Mouse (Mus musculus): ENCODE results near the gene Rnf38. TPM values are rescaled to one million over a fixed set of nuclear protein-coding genes. Genes with fewer than 3 reads are reported as not detected.

The Rnf38 gene
- 59.6 and 62.7 TPM in 2 replicates for polyA plus RNA-seq (2016; fragmentation: Nextera tagmentation; extraction: Ambion mirVana)

DNA sequence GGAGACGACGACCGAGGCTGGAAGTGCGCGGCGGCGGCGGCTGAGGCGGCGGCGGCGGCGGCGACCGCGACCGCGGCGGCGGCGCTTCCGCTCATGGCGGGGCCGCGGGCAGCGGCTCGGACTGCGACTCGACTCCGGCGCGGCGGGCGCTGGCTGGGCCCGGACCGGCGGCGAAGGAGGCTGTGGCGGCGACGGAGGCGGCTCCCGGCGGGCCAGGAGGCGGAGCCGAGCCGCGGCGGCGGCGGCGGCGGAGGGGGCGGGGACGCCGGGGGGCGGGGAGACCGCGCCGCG lies at the start of gene Rnf38:
Gene Rnf38 (minus strand): TSS at position 77 of the 291 bp plus-strand sequence.
- H3K27ac ChIP-seq: peak within 1 kb of the TSS; percentile 97
- WGBS: under 1% methylated on average over 31 of the region's 61 CpGs
- H3K4me3 ChIP-seq: peak within 1 kb of the TSS; percentile 92
- no peaks in the 10 kb centered on the region for H3K36me3 ChIP-seq
- H3K4me1 ChIP-seq: peaks cover 31% of the 10 kb centered on the region
- peak within 1 kb of the TSS; percentile 99 for H3K9ac ChIP-seq
- H3K27me3 ChIP-seq: no peaks in the 10 kb centered on the region
- no peaks in the 10 kb centered on the region for H3K9me3 ChIP-seq (replicated peaks)
- no peak for ATAC-seq (ENCODE audit: low FRiP score)
- H3K4me2 ChIP-seq (replicated peaks): peak within 1 kb of the TSS; percentile 84

DNA sequence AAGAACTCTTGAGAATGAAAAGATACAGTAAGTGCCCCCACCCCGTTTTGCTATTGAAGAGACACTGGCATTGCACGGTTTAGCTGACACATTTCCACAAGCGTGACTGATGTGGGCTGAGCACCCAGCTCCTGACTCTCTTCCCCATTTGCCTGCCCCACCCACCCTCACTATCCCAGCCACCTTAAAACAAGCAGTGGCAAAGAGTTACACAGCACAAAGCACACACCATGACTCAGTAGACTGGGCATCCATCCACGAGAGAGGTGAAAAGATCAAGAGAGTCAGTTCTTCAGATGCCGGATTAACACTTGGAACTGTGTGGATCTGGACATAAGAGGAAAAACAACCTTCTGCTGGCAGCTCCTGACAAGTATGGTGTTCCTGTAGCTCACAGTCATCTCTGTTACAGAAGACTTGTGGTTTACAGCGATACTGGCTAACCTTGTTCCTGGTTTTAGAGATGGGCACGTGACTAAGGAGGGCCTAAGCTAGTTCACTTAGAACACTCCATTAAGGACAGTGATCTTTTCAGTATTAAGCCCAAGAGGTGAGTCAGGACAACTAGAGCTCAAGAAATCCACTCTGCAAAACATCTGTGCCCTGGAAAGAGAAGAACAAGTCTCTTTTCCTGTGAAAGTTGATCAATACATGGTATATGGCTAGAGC lies 48.1 kb upstream of the Rnf38 start:
- Histone ChIP-seq H3K27me3 (no peaks in the 10 kb centered on the region), H3K4me2 (replicated peaks) (no peak overlapping the region), H3K4me1 (no peaks in the 10 kb centered on the region), H3K9ac (no peak overlapping the region), H3K4me3 (no peak overlapping the region), H3K9me3 (replicated peaks) (no peaks in the 10 kb centered on the region), H3K27ac (no peak overlapping the region), H3K36me3 (no peaks in the 10 kb centered on the region)
- 82% methylated on average over 7 of the region's 7 CpGs for WGBS
- no peak for ATAC-seq (ENCODE audit: low FRiP score)

DNA sequence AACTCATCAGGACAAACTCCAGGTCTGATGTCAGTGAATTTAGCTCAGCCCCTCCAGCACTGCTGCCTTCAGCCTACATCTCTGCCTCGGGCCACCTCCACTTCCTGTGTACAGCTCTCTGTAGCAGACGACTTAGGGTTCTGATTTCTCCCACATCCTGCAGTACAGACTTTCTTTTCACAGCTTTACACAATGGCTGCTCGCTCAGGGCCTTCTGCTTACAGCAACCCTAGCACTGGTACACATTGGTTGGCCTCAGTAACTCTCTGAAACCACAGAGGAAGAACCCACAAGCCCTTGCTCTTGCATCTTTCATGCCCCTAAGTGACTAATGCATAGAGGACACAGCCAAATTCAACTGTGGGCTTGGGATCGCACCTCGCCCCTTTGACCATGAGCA lies 37.5 kb upstream of the Rnf38 start:
- Histone ChIP-seq H3K4me3 (no peak overlapping the region), H3K4me1 (no peaks in the 10 kb centered on the region), H3K36me3 (no peaks in the 10 kb centered on the region), H3K9ac (no peak overlapping the region), H3K4me2 (replicated peaks) (no peak overlapping the region), H3K27ac (no peak overlapping the region), H3K27me3 (no peaks in the 10 kb centered on the region), H3K9me3 (replicated peaks) (no peaks in the 10 kb centered on the region)
- WGBS: 75% methylated on average over 5 of the region's 5 CpGs
- no peak for ATAC-seq (ENCODE audit: low FRiP score)

- H3K27ac ChIP-seq: no peak overlapping the region
- no peak for ATAC-seq (ENCODE audit: low FRiP score)
These were observed 35.8 kb upstream of the Rnf38 start for GRCm38 (mm10) chr4:44269376-44269817.

DNA sequence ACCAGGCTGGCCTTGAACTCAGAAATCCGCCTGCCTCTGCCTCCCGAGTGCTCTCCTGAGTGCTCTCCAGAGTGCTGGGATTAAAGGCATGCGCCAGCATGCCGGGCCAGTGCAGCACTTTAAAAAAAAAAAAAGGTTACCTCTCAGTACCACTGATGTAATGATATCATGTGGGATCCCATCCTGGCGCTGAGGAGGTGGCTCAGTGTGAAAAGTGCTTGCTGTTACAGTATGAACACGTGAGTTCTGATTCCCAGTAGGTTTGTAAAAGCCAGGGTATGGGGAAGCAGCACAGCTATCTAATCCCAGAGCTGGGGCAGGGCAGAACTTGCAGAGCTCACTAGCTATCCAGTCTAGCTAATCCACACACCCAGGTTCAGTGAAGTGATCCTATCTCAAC lies 33.8 kb upstream of the Rnf38 start:
- Histone ChIP-seq H3K27me3 (no peaks in the 10 kb centered on the region), H3K9me3 (replicated peaks) (no peaks in the 10 kb centered on the region), H3K4me1 (no peaks in the 10 kb centered on the region), H3K36me3 (no peaks in the 10 kb centered on the region), H3K9ac (no peak overlapping the region), H3K27ac (no peak overlapping the region), H3K4me3 (no peak overlapping the region), H3K4me2 (replicated peaks) (no peak overlapping the region)
- ATAC-seq (ENCODE audit: low FRiP score): no peak
- WGBS: 89% methylated on average over 6 of the region's 6 CpGs

More at GRCm38 (mm10) chr4:44269376-44269817, 35.8 kb upstream of the Rnf38 start:
- no peaks in the 10 kb centered on the region for H3K36me3 ChIP-seq
- H3K9ac ChIP-seq: no peak overlapping the region
- WGBS: 90% methylated on average over 14 of the region's 14 CpGs
- no peak overlapping the region for H3K4me3 ChIP-seq
- no peaks in the 10 kb centered on the region for H3K9me3 ChIP-seq (replicated peaks)
- no peaks in the 10 kb centered on the region for H3K4me1 ChIP-seq
- H3K4me2 ChIP-seq (replicated peaks): no peak overlapping the region
- H3K27me3 ChIP-seq: no peaks in the 10 kb centered on the region

DNA sequence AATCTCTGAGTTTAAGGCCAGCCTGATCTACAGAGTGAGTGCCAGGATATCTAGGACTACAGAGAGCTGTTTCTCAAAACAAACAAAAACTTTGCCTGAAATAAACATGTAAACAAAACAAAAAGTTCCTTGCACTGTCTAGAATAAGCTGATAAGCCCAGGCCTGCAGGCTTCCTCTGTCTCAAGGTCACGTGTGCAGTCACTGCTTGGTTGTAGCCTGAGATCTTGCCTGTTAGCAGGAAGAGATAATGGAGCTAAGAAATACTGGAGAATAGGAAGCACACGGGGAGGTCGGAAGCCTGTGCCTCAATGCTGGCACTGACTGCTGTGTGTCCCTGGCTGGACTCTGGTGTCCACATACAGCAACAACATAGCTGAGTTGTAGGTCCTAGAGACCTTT lies 31.9 kb upstream of the Rnf38 start:
- Histone ChIP-seq H3K9me3 (replicated peaks) (no peaks in the 10 kb centered on the region), H3K27ac (no peak overlapping the region), H3K4me3 (no peak overlapping the region), H3K4me1 (no peaks in the 10 kb centered on the region), H3K27me3 (no peaks in the 10 kb centered on the region), H3K9ac (no peak overlapping the region), H3K4me2 (replicated peaks) (no peak overlapping the region), H3K36me3 (no peaks in the 10 kb centered on the region)
- no peak for ATAC-seq (ENCODE audit: low FRiP score)
- WGBS: 87% methylated on average over 3 of the region's 3 CpGs

- Histone ChIP-seq H3K4me1 (no peaks in the 10 kb centered on the region), H3K27ac (no peak overlapping the region), H3K9ac (no peak overlapping the region), H3K4me3 (no peak overlapping the region), H3K9me3 (replicated peaks) (no peaks in the 10 kb centered on the region), H3K36me3 (no peaks in the 10 kb centered on the region), H3K4me2 (replicated peaks) (no peak overlapping the region), H3K27me3 (no peaks in the 10 kb centered on the region)
- 4% methylated on average over 10 of the region's 10 CpGs for WGBS
- ATAC-seq (ENCODE audit: low FRiP score): no peak
These were observed 26.7 kb upstream of the Rnf38 start for GRCm38 (mm10) chr4:44260244-44260643.

- no peak overlapping the region for H3K9ac ChIP-seq
- H3K4me2 ChIP-seq (replicated peaks): no peak overlapping the region
- ATAC-seq (ENCODE audit: low FRiP score): no peak
- H3K9me3 ChIP-seq (replicated peaks): no peaks in the 10 kb centered on the region
- H3K4me1 ChIP-seq: no peaks in the 10 kb centered on the region
- H3K27me3 ChIP-seq: no peaks in the 10 kb centered on the region
- no peak overlapping the region for H3K27ac ChIP-seq
- WGBS: 85% methylated on average over 4 of the region's 4 CpGs
- no peaks in the 10 kb centered on the region for H3K36me3 ChIP-seq
- no peak overlapping the region for H3K4me3 ChIP-seq
These were observed 25.5 kb upstream of the Rnf38 start for GRCm38 (mm10) chr4:44259126-44259525.

- no peak overlapping the region for H3K9ac ChIP-seq
- H3K4me1 ChIP-seq: peaks cover 23% of the 10 kb centered on the region
- H3K9me3 ChIP-seq (replicated peaks): no peaks in the 10 kb centered on the region
- ATAC-seq (ENCODE audit: low FRiP score): no peak
- no peaks in the 10 kb centered on the region for H3K27me3 ChIP-seq
- H3K4me2 ChIP-seq (replicated peaks): no peak overlapping the region
- H3K4me3 ChIP-seq: no peak overlapping the region
- no peak overlapping the region for H3K27ac ChIP-seq
- no peaks in the 10 kb centered on the region for H3K36me3 ChIP-seq
- WGBS: 75% methylated on average over 5 of the region's 5 CpGs
These were observed 21.0 kb upstream of the Rnf38 start for GRCm38 (mm10) chr4:44254579-44254978.

GRCm38 (mm10) chr4:44253191-44253590 lies 19.6 kb upstream of the Rnf38 start:
- ATAC-seq (ENCODE audit: low FRiP score): no peak
- H3K9ac ChIP-seq: no peak overlapping the region
- H3K4me1 ChIP-seq: peaks cover 37% of the 10 kb centered on the region
- H3K27ac ChIP-seq: no peak overlapping the region
- H3K9me3 ChIP-seq (replicated peaks): no peaks in the 10 kb centered on the region
- WGBS: 10% methylated on average over 6 of the region's 6 CpGs
- no peaks in the 10 kb centered on the region for H3K36me3 ChIP-seq
- H3K27me3 ChIP-seq: 0 out of 2 replicates have a peak, but pooled peaks cover 2% of the 10 kb centered on the region
- H3K4me3 ChIP-seq: no peak overlapping the region
- peak overlapping the region; percentile 35 for H3K4me2 ChIP-seq (replicated peaks)

DNA sequence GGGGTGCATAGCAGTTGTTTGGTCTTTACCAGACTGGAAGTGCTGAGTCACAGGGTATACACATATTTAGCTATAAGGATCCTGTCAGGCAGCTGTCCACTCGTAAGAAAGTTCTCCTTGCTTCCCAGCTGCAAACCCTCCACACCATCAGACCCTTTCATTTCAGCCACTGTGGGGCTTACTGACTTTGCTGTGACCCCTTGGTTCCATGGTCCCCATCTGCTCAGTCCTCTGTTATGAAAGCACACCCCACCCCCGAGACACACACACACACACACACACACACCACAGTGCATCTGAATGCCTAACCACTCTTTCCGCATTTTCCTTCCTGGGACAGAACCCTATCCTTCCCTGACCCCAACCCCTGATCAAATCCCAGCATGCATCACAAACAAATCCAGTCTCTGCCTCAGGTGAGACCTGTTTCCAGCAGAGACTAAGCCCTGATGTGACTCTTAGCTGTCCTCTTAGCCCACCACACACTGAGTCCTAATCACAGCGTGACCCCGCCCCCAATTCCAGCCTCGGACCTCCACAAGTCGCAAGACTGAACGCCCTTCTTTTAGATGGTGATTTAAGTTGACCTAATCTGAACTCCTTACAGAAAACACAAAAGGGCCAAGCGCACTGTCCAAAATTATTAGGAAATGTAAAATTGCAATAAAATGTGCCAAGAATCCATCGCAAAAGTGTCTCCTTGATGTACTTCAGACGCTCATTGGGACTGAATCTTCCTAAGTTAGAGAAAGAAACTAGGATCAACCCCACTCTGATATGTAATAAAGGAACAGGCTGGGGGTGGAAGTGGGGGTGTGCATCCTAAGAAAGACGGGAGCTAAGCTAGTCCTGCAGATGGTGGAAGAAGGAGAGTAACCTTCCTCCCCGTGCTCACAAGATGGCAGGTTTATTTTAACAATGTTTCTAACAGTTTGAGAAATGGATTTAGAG lies 18.7 kb upstream of the Rnf38 start:
- 0 out of 2 replicates have a peak, but pooled peaks cover 2% of the 10 kb centered on the region for H3K27me3 ChIP-seq

DNA sequence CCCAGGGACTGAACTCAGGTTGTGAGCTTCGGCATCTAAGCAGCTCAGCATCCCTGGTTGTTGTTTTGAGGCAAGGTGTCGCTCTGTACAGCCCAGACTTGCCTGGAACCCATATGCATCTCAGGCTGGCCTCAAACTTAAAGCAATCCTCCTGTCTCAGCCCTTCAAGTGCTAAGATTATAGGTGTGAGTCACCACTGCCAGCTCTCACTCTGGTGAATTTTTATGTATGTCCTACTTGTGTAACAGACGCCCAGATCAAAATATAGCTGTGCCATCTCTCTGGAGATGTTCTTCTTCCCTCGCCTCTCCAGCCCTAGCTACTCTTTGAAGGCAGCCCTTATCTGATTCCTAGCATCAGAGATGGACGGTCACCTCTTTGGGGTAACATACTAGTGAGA lies 17.9 kb upstream of the Rnf38 start:
- H3K27me3 ChIP-seq: 0 out of 2 replicates have a peak, but pooled peaks cover 2% of the 10 kb centered on the region
- no peak overlapping the region for H3K9ac ChIP-seq
- 84% methylated on average over 5 of the region's 5 CpGs for WGBS
- no peak overlapping the region; the same call in 1 of the 2 replicates for H3K27ac ChIP-seq
- H3K9me3 ChIP-seq (replicated peaks): no peaks in the 10 kb centered on the region
- no peak for ATAC-seq (ENCODE audit: low FRiP score)
- no peak overlapping the region for H3K4me3 ChIP-seq
- H3K36me3 ChIP-seq: no peaks in the 10 kb centered on the region
- H3K4me1 ChIP-seq: peaks cover 50% of the 10 kb centered on the region
- H3K4me2 ChIP-seq (replicated peaks): no peak overlapping the region

More for the DNA sequence above, 18.7 kb upstream of the Rnf38 start:
- Histone ChIP-seq H3K9me3 (replicated peaks) (no peaks in the 10 kb centered on the region), H3K27ac (no peak overlapping the region; the same call in 1 of the 2 replicates), H3K4me1 (peaks cover 46% of the 10 kb centered on the region), H3K4me3 (no peak overlapping the region), H3K36me3 (no peaks in the 10 kb centered on the region), H3K4me2 (replicated peaks) (no peak overlapping the region), H3K9ac (no peak overlapping the region)
- 8% methylated on average over 13 of the region's 13 CpGs for WGBS
- no peak for ATAC-seq (ENCODE audit: low FRiP score)

All from hindbrain, embryonic 12.5 days (tissue).